Mouse (Mus musculus) kidney, postnatal 14 days (tissue): ENCODE results near the gene Lmln.
A peak's percentile ranks its signal among the peaks of the same experiment; 100 is the strongest.
"Not testable (repeated sequence)": the region's sequence is repeated elsewhere in the genome, so short reads cannot be mapped to it uniquely, and the experiment has no call there.

ENCODE experiments used
- DNase-seq: peaks from one replicate; pipeline ENCODE4 v3.0.0; 2022; ENCODE audit warnings: mixed read lengths

The Lmln gene

DNA sequence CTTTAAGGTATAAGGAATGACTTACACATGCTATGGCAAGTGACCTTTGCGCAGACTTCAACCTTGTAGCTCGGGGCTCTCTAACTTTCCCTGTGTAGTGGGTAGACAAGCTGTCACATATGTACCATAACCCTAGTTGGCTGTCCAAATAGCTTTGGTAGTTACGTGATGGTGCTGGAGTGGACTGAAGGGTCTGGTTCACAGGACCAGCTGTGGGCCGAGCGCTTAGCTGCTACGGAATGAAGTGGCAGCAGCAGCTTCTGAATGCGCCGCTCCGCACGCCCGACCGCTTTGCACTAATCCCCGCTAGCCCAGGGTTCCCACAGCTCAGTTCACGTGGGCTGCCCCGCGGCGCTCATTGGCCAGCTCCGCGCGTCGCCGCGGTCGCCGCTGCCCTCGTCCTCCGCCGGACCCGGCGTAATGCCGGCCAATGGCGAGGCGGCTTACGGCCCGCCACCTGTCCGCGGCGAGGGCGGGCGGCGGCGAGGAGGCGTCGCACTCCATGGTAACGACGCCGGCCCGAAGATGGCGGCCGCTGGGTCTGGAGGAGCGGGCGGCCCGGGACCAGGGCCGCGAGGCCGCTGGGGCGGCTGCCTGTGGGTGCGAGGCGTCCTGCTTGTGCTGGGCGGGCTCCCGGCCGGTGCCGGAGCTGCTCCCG lies at the start of gene Lmln:
TSS of gene Lmln (plus strand) at position 498 of the 658 bp plus-strand sequence.
- DNase-seq: peak; percentile 95

DNA sequence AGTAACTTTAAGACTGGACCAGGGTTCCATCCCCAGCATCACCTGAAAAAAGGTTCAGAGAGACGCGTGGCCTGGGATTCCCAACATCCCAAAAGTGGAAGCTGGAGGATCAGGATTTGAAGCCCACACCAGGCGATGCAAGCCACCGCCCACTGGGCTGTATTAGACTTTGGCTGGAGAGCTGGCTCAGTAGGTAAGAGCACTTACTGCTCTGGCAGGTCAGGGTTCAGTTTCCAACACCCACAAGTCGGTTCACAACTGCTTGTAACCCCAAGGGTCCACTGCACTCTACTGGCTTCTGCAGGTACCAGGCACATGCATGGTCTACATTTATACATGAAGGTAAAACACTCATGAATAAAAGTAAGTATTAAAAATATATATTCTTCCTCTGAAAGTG lies 48.5 kb upstream of the Lmln start:
- DNase-seq: peak; percentile 24

DNA sequence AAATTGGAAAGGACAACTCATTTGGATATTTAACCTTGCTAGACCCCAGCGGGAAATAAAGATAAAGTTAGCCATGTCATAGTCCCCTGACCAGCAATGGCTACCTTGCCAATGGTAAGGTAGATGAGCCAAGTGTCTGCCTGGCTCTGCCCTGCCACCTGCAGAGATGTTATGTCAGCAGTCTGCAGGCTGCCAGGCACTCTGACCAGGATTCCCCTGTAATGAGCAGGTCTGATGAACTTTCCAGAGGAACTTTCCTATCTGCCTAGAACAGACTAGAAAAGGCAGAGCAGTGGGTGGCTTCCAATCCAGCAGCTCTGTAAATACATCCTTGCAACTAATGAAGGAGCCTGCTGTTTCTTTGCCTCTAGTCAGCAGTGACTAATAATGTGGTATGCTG lies 47.4 kb upstream of the Lmln start:
- peak; percentile 32 for DNase-seq

DNA sequence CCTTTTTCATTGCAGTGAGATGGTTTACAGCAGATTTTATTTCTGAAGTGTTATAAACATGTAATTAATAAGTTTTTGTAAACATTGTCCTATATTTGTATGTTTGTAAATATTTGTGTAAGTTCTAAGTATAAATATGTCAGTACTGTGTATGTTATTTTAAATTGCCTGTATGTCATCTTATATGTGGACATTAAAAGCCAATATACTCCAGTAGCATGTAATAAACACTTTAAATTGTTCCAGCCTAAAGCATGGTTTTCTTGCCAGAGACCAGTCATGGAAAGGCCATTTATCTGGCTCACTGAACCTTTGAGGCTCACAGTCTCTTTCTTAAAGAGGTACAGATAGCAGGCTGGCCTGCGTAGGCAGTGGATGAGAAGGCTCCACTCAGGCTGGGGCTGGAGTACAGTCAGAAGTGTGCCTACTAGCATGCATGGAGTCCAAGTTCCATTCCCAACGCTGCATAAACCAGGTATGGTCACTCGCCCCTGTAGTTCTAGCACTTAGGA lies 46.9 kb upstream of the Lmln start:
- DNase-seq: no peak

DNA sequence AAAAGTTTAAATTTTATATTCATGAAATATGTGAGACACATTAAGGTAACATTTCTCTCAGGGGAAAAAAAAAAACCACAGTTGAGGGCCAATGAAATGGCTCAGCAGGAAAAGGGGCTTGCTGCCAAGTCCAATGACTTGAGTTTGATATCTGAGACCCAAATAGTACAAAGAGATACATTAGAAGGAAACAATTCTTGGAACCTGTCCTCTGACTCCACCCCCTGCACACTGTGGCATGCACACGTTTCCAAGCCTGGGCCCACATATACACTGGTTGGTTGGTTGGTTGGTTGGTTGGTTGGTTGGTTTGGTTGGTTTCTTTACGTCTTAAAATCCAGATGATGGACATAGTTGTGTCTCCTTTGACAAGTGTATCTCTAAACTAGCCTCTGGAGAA lies 46.3 kb upstream of the Lmln start:
- DNase-seq: no peak

DNA sequence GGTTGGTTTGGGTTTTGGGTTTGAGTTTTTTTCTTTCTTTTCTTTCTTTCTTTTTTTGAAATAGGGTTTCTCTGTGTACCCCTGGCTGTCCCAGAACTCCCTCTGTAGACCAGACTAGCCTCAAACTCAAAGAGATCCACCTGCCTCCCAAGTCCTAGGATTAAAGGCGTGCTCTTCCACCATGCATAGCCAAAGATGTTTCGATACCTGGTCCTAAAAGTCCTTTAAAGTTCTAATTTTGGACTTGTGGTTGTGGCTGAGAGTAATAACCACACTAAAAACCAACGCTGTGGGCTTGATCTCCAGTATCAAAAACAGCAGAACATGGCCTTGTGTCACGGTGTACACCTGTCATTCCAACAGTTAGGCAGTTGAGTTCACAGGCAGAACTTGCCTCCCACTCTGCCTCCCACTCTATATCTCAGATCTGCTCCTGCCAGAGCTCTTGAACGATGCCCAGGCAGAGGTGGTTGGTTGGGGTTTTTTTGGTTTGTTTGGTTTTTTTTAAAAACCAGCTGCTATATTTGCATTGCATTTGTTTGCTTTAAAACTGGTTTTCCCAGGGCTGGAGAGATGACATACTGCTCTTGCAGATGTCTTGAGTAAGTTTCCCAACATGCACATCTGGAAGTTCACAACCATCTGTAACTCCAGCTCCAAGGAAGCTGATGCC lies 44.5 kb upstream of the Lmln start:
- DNase-seq: no peak

DNA sequence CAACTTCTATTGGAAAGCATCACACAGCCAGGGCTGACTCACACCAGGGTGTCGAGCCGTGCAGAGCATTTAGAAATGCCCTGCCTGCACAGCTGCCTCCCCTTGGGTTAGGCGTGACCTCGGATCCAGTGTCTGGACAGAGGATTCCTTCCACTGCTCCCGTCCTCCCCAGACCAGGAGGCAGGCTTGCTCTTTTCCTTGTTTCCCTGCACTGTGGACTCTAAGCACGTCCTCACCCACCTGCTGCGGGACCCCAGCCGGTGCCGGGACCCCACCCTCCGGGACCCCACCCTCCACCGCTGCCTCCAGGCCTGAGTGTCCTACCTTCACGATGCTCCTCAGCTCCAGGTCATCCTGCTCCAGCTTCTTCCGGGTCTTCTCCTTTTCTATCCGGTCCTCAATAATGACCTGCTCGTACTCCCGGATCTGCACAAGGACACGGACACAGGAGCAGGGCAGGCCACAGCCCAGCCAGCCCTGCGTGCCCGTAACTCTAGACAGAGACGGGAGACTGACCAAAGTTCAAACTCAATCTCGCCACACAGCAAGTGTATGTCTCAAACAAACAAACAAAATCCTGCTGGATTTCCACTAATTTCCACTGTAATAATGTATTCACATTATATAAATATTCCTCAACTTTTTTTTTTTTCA lies 43.1 kb upstream of the Lmln start:
- DNase-seq: peak; percentile 67

DNA sequence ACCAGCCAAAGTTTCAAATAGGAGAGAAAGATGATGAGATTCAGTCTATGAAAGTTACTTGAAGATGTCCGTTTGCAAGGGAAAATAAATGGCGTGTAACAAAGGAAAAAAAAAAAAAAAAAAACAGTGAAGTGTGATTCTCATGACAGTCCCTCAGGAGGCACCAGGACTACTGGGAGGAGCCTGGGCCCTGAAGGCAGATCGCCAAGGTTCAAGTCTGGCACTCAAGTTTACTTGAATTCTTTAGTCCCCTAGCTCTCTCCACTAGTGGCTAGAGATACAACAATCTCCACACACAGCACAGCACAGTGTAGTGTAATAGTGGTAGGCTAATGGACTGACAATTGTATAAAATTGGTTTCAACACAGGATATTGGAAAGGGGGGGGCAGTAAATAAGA lies 40.9 kb upstream of the Lmln start:
- no peak for DNase-seq

DNA sequence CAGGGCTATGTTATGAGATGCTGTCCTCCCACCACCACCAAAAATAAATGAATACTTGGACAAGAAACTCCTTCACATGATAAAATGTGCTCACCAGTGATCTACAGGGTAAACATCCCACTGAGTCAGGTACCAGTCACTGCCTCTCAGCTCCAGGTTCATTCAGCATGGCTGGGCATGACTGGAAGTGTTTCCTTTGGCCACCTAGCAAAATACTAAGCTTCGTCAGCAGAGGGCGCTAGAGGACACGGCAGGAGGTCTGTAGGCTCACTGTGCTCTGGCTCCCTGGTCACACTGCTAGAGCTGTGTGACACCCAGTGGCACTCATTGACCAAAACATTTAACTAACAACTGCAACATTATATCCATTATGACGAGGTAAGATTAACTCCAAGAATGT lies 38.6 kb upstream of the Lmln start:
- peak; percentile 90 for DNase-seq

DNA sequence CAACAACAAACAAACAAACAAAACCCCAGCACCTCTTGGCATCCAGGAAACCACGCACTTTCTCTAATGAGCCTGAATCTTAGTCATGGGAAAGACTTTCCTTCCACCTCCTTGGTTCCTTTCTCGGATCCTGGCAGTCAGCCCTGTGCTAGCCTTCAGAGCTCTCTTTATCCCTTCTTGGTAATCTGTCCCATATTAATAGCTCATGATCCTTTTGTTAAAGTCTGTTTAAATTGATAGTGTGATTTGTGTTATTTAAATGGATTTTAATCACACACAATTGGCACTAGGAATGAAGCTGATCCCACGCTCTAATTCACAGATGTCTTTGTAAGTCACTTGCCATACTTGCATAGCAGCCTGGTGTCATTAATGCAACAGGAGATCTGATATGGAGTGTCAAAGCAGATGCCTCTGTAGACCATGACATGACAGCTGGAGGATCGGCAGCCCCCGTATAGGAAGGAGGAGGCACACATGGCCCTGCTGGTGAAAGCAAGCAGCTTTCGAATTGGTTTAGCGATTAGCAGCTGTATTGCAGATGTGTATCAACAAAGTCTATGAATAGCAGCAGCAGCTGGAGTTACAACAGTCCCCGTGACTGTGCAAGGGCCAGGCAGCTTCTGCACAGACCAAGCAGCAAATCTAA lies 37.7 kb upstream of the Lmln start:
- no peak for DNase-seq

DNA sequence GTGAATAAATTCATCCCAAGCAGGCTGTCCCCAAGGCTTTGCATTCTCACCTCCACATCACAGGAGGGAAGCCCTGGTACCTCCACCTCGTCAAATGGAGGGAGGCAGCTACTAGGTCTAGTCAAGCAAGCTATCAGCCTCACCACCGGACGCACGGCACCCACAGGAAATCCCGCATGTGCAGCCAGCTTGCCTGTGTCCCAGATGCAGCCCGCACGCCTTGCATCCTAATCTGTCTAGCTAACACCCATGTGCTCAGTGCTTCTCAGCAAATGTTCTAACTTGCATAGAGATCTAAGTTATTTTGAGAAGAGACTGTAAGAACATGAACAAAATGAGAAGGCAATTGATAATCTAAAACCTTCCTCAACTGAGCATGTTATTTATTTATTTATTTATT lies 36.0 kb upstream of the Lmln start:
- no peak for DNase-seq

DNA sequence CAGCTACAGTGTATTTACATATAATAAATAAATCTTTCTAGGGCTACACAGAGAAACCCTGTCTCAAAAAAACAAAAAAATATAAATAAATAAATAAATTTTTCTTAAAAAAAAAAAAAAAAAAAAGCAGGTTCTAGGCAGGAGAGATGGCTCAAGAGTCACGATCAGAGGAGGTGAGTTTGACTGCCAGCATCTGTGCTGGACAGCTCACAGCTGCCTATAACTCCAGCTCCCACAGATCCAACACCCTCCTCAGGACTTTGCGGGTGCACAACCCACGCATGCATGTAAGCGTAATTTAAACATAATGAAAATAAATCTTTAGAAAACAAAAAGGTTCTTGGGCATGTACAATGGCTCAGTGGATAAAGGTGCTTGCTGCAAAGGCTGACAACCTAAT lies 26.3 kb upstream of the Lmln start:
- DNase-seq: no peak

DNA sequence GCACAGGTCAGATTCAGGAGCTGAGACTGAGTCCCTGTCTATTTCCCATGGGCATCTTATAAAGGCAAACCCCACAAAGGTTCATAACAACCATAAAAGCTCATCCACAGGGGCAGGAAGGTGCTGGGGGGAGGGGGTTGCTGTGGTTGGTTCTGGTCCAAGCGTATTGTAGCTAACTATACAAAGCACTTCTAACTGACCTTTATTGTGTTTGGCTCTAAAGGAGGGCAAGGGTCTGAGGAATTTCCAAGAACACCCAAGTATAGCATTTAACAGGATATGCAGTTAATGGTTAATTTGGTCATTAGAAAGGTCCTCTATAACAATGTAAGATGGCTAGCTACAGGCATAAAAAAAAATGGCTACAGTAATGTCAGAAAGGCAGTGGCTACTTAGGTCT lies 19.6 kb upstream of the Lmln start:
- DNase-seq: no peak

DNA sequence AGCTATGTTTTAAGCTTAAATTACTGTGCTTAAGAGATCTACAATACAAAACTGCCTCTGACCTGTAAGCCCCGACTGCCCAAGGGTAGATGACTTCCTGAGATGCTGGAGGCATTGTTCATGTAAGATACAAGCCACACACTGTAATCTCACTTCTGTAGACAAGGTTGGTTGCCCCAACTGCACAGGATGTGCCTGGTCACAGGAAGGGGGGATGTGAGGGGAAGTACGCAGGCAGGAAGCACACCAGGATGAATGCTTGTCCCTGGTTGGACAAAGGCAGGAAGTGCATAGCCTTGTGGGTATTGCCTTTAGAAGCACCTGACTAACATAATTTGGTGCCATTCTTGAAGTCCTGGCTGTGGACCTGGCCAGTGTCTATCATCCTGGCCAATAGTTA lies 19.1 kb upstream of the Lmln start:
- no peak for DNase-seq

DNA sequence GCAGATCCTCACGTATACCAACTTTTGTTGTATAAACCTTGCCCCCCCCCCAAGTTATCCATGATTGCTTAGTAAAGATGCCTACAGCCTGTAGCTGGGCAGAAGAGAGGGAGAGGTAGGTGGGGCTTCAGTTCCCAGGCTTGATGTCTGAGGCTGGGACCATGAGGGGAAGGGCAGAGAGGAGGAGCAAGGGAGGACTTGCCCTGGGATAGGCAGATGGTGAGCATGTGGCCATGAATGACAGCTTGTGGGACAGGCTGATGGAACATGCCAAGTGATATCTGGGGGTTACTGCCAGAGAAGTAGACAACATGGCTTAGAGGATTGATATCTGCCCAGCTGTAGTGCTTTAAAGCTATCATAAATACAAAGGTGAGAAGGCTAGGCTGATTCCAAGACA lies 14.3 kb upstream of the Lmln start:
- no peak for DNase-seq

DNA sequence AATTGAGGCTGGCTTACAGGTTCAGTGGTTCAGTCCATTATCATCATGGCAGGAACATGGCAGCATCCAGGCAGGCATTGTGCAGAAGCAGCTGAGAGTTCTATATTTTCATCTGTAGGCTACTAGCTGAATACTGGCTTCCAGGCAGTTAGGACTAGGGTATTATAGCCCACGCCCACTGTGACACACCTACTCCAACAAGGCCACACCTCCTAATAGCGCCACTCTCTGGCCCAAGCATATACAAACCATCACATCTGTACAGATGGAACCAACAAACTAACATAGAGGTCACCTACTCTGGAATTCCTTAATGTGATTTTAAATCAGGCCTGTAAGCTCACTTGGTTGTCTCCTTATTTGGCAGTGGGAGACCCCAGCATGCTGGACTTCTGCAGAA lies 13.6 kb upstream of the Lmln start:
- no peak for DNase-seq

DNA sequence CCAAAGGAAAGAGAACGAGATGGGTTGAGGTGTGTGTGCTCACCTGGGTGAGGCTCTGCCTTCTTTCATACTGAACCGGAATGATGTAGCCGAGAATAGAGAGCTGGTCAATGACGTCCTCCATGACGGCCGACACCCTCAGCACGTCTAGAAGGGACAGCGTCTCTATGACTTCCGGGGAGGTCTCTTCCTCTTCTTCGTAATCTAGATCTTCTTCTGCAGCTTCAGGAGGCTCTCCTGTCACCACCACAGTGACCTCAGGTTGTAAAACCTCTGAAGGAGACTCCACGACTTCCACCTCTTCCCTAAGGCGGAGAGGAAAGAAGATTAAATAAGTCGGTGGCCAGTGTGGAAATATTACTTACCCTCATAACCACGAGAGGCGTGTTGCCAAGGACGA lies 12.5 kb upstream of the Lmln start:
- no peak for DNase-seq

DNA sequence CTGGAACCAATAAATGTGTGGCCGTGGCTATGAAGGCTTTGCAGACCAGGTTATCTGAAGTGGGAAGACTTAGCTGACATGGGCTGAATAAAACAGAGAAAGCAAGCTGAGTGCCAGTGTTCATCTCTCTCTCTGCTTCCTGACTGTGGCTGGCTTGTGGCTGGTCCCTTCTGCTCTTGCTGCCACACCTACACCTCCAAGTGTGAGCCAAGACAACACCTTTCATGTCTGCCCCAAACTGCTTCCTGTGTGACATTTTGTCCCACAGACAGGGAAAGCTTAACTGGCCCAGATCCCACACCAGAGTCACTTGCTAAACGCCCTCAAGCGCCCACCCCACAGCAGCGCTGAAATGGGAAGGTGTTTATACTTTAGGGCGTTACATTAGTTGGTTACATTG lies 9.2 kb upstream of the Lmln start:
- DNase-seq: no peak

DNA sequence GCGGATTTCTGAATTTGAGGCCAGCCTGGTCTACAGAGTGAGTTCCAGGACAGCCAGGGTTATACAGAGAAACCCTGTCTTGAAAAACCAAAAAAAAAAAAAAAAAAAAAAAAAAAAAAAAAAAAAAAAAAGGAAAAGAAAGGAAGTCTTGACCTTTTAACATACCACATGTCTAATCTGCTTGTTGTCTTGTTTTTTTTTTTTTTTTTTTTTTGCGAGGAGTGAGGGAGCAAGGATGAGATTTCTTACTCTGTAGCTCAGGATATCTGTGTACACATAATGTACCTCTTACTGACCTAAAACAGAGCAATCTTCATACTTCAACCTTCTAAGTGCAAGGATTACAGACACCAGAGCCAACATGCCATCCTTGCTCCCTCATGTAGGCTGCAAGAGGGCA lies 7.4 kb upstream of the Lmln start:
- not testable (repeated sequence) for DNase-seq

DNA sequence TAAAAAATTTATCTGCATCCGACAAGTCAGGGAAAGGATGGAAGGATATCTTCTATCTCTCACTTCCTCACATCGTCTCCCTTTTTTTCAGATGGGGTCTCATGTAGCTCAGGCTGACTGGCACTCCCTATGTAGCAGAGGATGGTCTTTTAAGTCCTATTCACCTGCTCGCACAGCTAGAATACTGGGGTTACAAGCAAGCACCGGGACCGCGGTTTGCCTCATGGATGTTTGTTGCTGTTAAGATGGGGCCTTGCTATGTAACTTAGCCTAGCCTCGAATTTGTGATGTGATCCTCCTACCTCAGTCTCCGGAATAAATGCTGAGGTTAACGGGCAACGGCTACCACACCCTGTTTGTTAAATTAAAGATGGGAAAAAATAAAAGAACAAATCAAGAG lies 6.7 kb upstream of the Lmln start:
- peak; percentile 28 for DNase-seq

DNA sequence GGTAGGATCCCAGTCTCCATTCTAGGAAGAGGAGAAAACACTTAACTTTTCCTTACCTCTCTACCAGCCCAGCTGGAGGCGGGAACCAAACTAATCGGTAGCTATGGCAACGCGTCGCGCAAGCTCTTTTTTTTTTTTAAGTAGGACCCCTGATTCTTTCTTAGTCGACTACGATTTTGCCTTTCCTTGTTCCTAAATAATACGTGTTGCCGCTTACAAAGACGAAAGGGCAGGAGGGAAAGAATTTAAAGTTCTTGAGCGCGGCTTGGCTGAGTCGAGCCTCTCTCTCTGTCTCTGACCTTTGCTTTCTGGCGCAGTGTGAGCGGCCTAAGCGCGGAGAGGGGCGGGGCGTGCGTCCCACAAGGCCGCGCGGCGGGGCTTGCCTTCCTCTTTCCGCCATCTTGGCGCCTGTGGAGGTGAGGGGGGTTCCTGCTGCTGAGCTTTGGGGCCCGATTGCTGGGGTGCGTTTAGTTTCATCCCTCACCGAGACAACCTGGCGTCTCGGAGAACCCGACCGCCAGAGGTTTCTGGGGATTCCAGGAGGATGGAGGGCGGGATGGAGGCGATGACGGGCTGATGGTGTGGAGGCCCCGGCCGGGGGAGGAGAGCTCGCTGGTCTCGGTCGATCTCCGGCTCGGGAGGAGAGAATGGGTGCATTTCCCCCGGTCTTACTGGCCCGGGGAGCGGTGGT lies 6.1 kb upstream of the Lmln start, which contains the start of the genes Iqcg and Rpl35a:
TSS of gene Iqcg (minus strand) at position 124 of the 691 bp plus-strand sequence.
TSS of gene Rpl35a (plus strand) at position 359 of the 691 bp plus-strand sequence.
- DNase-seq: peak; percentile 93

DNA sequence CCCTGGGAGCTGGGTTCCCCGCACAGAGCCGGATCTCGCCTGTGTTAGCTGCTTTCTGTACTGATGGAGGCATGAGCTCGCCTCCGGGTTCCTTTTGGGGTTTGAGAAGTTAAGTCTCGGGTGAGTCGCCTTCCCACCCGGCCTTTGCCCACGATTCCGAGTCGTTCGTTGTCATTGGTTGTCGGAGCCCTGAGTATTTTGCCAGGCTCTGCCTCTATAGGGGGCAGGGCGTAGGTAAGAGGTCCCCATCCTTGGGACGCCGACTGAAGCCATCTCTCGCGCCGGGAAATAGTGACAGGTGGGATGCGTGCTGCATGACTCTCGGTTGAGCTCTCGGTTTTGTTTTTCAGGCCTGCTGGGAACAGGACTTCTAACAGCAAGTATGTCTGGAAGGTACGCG lies 5.5 kb upstream of the Lmln start:
- no peak for DNase-seq

DNA sequence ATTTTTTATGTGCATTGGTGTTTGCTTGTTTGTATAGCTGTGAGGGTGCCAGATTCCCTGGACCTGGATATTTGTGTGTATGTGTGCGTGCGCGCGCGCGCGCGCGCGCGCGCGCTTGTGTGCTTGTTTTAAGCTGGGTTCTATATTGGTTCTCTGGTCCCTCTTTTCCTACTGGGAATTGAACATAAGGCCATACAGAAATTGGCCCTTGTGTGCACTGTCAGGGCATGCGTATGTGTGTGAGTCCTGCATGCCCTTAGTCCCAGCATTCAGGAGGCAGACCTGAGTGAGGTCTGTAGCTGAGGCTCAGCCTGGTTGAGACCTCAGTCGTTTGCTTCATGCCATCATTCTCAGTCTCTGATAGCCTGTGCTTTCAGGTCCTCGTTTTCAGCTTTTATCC lies 4.3 kb upstream of the Lmln start:
- no peak for DNase-seq
